ENCODE assay signal across 14 mouse cellular contexts in genomic region chr11:53662794-53663674, GRCm38 (mm10). TPM values are rescaled to one million over a fixed set of nuclear protein-coding genes. Genes with fewer than 3 reads are reported as not detected.
DNase-seq lines count a peak whose midpoint lies in the region; ATAC-seq and TF ChIP-seq lines count a peak whose summit lies in the region.
"Had no signal": no experiment of that assay in that cellular context is flagged by ENCODE, and none has a peak within 500 bp of the region (broad histone marks: within the 10 kb centered on the region; RNA-seq: fewer than 3 reads in every experiment).

No protein-coding gene starts in this region.

- 0 out of 2 replicates have a peak, but pooled peaks have one; percentile 25 for ATAC-seq in common myeloid progenitor, adult 5-6 weeks (replicated peaks; ENCODE audit: low read depth, poor library complexity, severe bottlenecking)

- peaks cover 11% of the 10 kb centered on the region for H3K79me2 ChIP-seq in CH12.LX (replicated peaks; ENCODE audit: control insufficient read depth, extremely low read depth, insufficient read depth, poor library complexity, severe bottlenecking)

- peak overlapping the region; percentile 64 for H3K9ac ChIP-seq in CH12.LX (ENCODE audit: insufficient read depth, low read depth)
- H3K9ac ChIP-seq: embryonic facial prominence, embryonic 15.5 days; lung, embryonic 14.5 days had no signal

- dilution Hi-C loops in CH12.LX (cut with MboI; ENCODE audit: extremely low pct_ligation_motif_present, extremely low pct_unique_long_range_greater_than_20kb, low sequenced_read_pairs): no loop called here

- peak overlapping the region; percentile 5; the same call in 1 of the 2 replicates for H3K27ac ChIP-seq in heart, embryonic 10.5 days
- H3K27ac ChIP-seq in CH12.LX (ENCODE audit: insufficient read depth, low read depth): peak overlapping the region; percentile 94
- H3K27ac ChIP-seq: embryonic facial prominence, embryonic 15.5 days had no signal

- peak; percentile 80 for TF ChIP-seq EP300 in CH12.LX (IDR thresholded peaks at IDR 0.05; ENCODE audit: low read length)

- TF ChIP-seq CTCF in CH12.LX (conservative IDR thresholded peaks at IDR 0.05 in 1 of 2, IDR thresholded peaks at IDR 0.05 in 1 of 2; ENCODE audit: low read depth in 2 of 2, low read length in 2 of 2): no peak

- peaks cover 14% of the 10 kb centered on the region for H3K4me1 ChIP-seq in heart, embryonic 10.5 days
- peaks cover 35 to 86% of the 10 kb centered on the region in 2 experiments for H3K4me1 ChIP-seq in CH12.LX (ENCODE audit: control insufficient read depth in 1 of 2, insufficient read depth in 2 of 2)
- H3K4me1 ChIP-seq in megakaryocyte, embryonic 14.5 days: peaks cover 64% of the 10 kb centered on the region
- H3K4me1 ChIP-seq: embryonic facial prominence, embryonic 15.5 days had no signal

- 52% methylated on average over 14 of the region's 14 CpGs for WGBS in heart, embryonic 10.5 days

- H3K4me2 ChIP-seq in CH12.LX (ENCODE audit: insufficient read depth, low read depth, poor library complexity, severe bottlenecking): peak overlapping the region; percentile 71
- H3K4me2 ChIP-seq: embryonic facial prominence, embryonic 15.5 days; lung, embryonic 14.5 days had no signal

- TF ChIP-seq RAD21 in CH12.LX (IDR thresholded peaks at IDR 0.05; ENCODE audit: low read depth, low read length): no peak; the same call in none of the 2 replicates

- H3K9me3 ChIP-seq in heart, embryonic 10.5 days: no peaks in the 10 kb centered on the region
- H3K9me3 ChIP-seq in CH12.LX (replicated peaks; ENCODE audit: low read length): no peaks in the 10 kb centered on the region
- no peaks in the 10 kb centered on the region for H3K9me3 ChIP-seq in megakaryocyte, embryonic 14.5 days
- H3K9me3 ChIP-seq: embryonic facial prominence, embryonic 15.5 days had no signal

- no peaks in the 10 kb centered on the region for H3K27me3 ChIP-seq in heart, embryonic 10.5 days (ENCODE audit: insufficient read depth, poor library complexity, severe bottlenecking)
- no peaks in the 10 kb centered on the region for H3K27me3 ChIP-seq in CH12.LX (replicated peaks)
- no peaks in the 10 kb centered on the region for H3K27me3 ChIP-seq in megakaryocyte, embryonic 14.5 days (replicated peaks)
- H3K27me3 ChIP-seq: embryonic facial prominence, embryonic 15.5 days had no signal

- no peak for DNase-seq in heart, embryonic 10.5 days (ENCODE audit: low spot score)
- DNase-seq in heart, postnatal 4 days: no peak
- peak; percentile 88 for DNase-seq in CH12.LX (ENCODE audit: extremely low read depth)
- no peak for DNase-seq in embryo, embryonic 11 days
- no peak for DNase-seq in ovary, adult 18-20 months (ENCODE audit: low spot score)
- DNase-seq in gastrocnemius, postnatal 4 days (ENCODE audit: low spot score in 2 of 2): no peak
- DNase-seq: adrenal gland, postnatal 14 days; lung, embryonic 14.5 days; thymus, postnatal 14 days had no signal

- in situ Hi-C loops in CH12.LX (cut with MboI; ENCODE audit: low pct_ligation_motif_present, low pct_unique_long_range_greater_than_20kb, low sequenced_read_pairs): no loop called here

- peak; percentile 47 for TF ChIP-seq POLR2A in CH12.LX (IDR thresholded peaks at IDR 0.05; ENCODE audit: low read depth, low read length)

- H3K4me3 ChIP-seq in heart, embryonic 10.5 days: no peak overlapping the region
- no peak overlapping the region for H3K4me3 ChIP-seq in CH12.LX (replicated peaks in 1 of 3; ENCODE audit: low read depth in 2 of 3, low read length in 2 of 3, poor library complexity in 1 of 3)
- peak overlapping the region; percentile 84 for H3K4me3 ChIP-seq in megakaryocyte, embryonic 14.5 days (replicated peaks)
- H3K4me3 ChIP-seq: embryonic facial prominence, embryonic 15.5 days had no signal

- peaks cover 28% of the 10 kb centered on the region for H3K36me3 ChIP-seq in heart, embryonic 10.5 days
- peaks cover 36 to 65% of the 10 kb centered on the region in 2 experiments for H3K36me3 ChIP-seq in CH12.LX (replicated peaks in 1 of 2; ENCODE audit: control insufficient read depth in 1 of 2, insufficient read depth in 1 of 2, low read length in 1 of 2)
- peaks cover 63% of the 10 kb centered on the region for H3K36me3 ChIP-seq in megakaryocyte, embryonic 14.5 days (replicated peaks; ENCODE audit: low read length)

TF ChIP-seq in CH12.LX, 34 proteins besides CTCF, POLR2A, EP300 and RAD21 (continues in another document):
- TF ChIP-seq USF1 (IDR thresholded peaks at IDR 0.05; ENCODE audit: low read depth, low read length) (no peak), MAFK (IDR thresholded peaks at IDR 0.05; ENCODE audit: insufficient replicate concordance, low read length) (peak; percentile 66; the same call in 1 of the 2 replicates), JUND (conservative IDR thresholded peaks at IDR 0.05; ENCODE audit: low read depth, low read length) (0 out of 2 replicates have a peak, but pooled peaks have one; percentile 58), RCOR1 (conservative IDR thresholded peaks at IDR 0.05; ENCODE audit: low read depth, low read length) (peak; percentile 62; the same call in 1 of the 2 replicates), ZMIZ1 (IDR thresholded peaks at IDR 0.05; ENCODE audit: low read depth, low read length) (no peak; the same call in none of the 2 replicates), ZKSCAN1 (IDR thresholded peaks at IDR 0.05; ENCODE audit: borderline replicate concordance, low read depth, low read length) (no peak), E2F4 (IDR thresholded peaks at IDR 0.05; ENCODE audit: insufficient replicate concordance, low read depth, low read length) (peak; percentile 80; the same call in 1 of the 2 replicates), MEF2A (IDR thresholded peaks at IDR 0.05; ENCODE audit: borderline replicate concordance, low read depth, low read length) (peak; percentile 99), CHD2 (IDR thresholded peaks at IDR 0.05; ENCODE audit: low read length) (no peak), POLR2AphosphoS2 (IDR thresholded peaks at IDR 0.05; ENCODE audit: low read depth, low read length) (no peak), KAT2A (IDR thresholded peaks at IDR 0.05; ENCODE audit: insufficient replicate concordance, low read length) (0 out of 2 replicates have a peak, but pooled peaks have one; percentile 49), HCFC1 (IDR thresholded peaks at IDR 0.05; ENCODE audit: low read depth, low read length) (peak; percentile 49; the same call in 1 of the 2 replicates), SIN3A (IDR thresholded peaks at IDR 0.05; ENCODE audit: low read length) (peak; percentile 95), MYC (IDR thresholded peaks at IDR 0.05; ENCODE audit: low read depth, low read length) (peak; percentile 91), ZNF384 (IDR thresholded peaks at IDR 0.05; ENCODE audit: low read depth, low read length) (peak; percentile 88), TBP (conservative IDR thresholded peaks at IDR 0.05; ENCODE audit: low read depth, low read length) (peak; percentile 68), PAX5 (IDR thresholded peaks at IDR 0.05; ENCODE audit: low read length) (no peak), NRF1 (IDR thresholded peaks at IDR 0.05; ENCODE audit: low read depth, low read length) (peak; percentile 54; the same call in 1 of the 2 replicates), ETS1 (conservative IDR thresholded peaks at IDR 0.05; ENCODE audit: low read depth, low read length) (peak; percentile 91), JUN (IDR thresholded peaks at IDR 0.05; ENCODE audit: insufficient read depth, low read depth, low read length) (peak; percentile 51; the same call in 1 of the 2 replicates), GABPA (IDR thresholded peaks at IDR 0.05; ENCODE audit: insufficient replicate concordance, low read depth, low read length) (no peak), MAX (IDR thresholded peaks at IDR 0.05; ENCODE audit: low read length) (peak; percentile 84)

RNA-seq across cellular contexts. Expression of gene Il13, which starts 28.5 kb away (rescaled TPM):
- not detected in 2 replicates for polyA plus RNA-seq in heart, embryonic 10.5 days (2016; fragmentation: Nextera tagmentation; extraction: Ambion mirVana)
- not detected for total RNA-seq in heart, postnatal 4 days (2021)
- 1.8 and 2.8 TPM in 2 replicates for total RNA-seq in CH12.LX (2012; rRNA removed)
- total RNA-seq in CH12.LX (2014; rRNA removed): 3.4 and 4.8 TPM in 2 replicates
- polyA plus RNA-seq in CH12.LX (2012; ENCODE audit: insufficient read length, low read depth): 2.8 and 3.6 TPM in 2 replicates
- 2.1 TPM in 1 of 2 replicates, not detected in the other for total RNA-seq in common myeloid progenitor, adult 5-6 weeks (2017)
- 0.17 TPM in 1 of 2 replicates, not detected in the other for polyA plus RNA-seq in megakaryocyte, embryonic 14.5 days (2012; ENCODE audit: insufficient read depth, low replicate concordance)
- total RNA-seq in gastrocnemius, postnatal 4 days (2021): not detected
- total RNA-seq: adrenal gland, postnatal 14 days; ES-E14 had no signal
- polyA plus RNA-seq: embryonic facial prominence, embryonic 15.5 days; lung, embryonic 14.5 days had no signal

RNA-seq across cellular contexts. Expression of gene Rad50, which starts 44.1 kb away (rescaled TPM):
- 22.0 and 26.5 TPM in 2 replicates for polyA plus RNA-seq in heart, embryonic 10.5 days (2016; fragmentation: Nextera tagmentation; extraction: Ambion mirVana)
- total RNA-seq in heart, postnatal 4 days (2021): 10 to 100 TPM; 13.0 to 13.5 TPM
- total RNA-seq in CH12.LX (2012; rRNA removed): 45.3 and 48.2 TPM in 2 replicates
- 36.0 and 39.6 TPM in 2 replicates for total RNA-seq in CH12.LX (2014; rRNA removed)
- 53.6 and 55.2 TPM in 2 replicates for polyA plus RNA-seq in CH12.LX (2012; ENCODE audit: insufficient read length, low read depth)
- total RNA-seq in common myeloid progenitor, adult 5-6 weeks (2017): 110 and 112 TPM in 2 replicates
- polyA plus RNA-seq in megakaryocyte, embryonic 14.5 days (2012; ENCODE audit: insufficient read depth, low replicate concordance): 2.9 and 3.2 TPM in 2 replicates
- total RNA-seq in gastrocnemius, postnatal 4 days (2021): 10 to 100 TPM; 13.0 to 15.6 TPM

RNA-seq across cellular contexts. Expression of gene Il4, which starts 44.6 kb away (rescaled TPM):
- 0.39 and 0.72 TPM in 2 replicates for polyA plus RNA-seq in heart, embryonic 10.5 days (2016; fragmentation: Nextera tagmentation; extraction: Ambion mirVana)
- total RNA-seq in heart, postnatal 4 days (2021): not detected
- total RNA-seq in CH12.LX (2012; rRNA removed): 26.3 and 35.6 TPM in 2 replicates
- 75.5 and 83.1 TPM in 2 replicates for total RNA-seq in CH12.LX (2014; rRNA removed)
- polyA plus RNA-seq in CH12.LX (2012; ENCODE audit: insufficient read length, low read depth): 19.5 and 24.5 TPM in 2 replicates
- 0.73 TPM in 1 of 2 replicates, not detected in the other for total RNA-seq in common myeloid progenitor, adult 5-6 weeks (2017)
- not detected in 2 replicates for polyA plus RNA-seq in megakaryocyte, embryonic 14.5 days (2012; ENCODE audit: insufficient read depth, low replicate concordance)
- under 1 TPM in 1 of 2 experiments, not detected in 1; 0.65 TPM for total RNA-seq in gastrocnemius, postnatal 4 days (2021)
- total RNA-seq: adrenal gland, postnatal 14 days; ES-E14 had no signal
- polyA plus RNA-seq: gonadal fat pad, adult 2 months had no signal

RNA-seq across cellular contexts. Expression of gene Il5, which starts 57.6 kb away (rescaled TPM):
- polyA plus RNA-seq in heart, embryonic 10.5 days (2016; fragmentation: Nextera tagmentation; extraction: Ambion mirVana): not detected in 2 replicates
- total RNA-seq in heart, postnatal 4 days (2021): not detected
- total RNA-seq in CH12.LX (2012; rRNA removed): not detected in 2 replicates
- total RNA-seq in CH12.LX (2014; rRNA removed): not detected in 2 replicates
- not detected in 2 replicates for polyA plus RNA-seq in CH12.LX (2012; ENCODE audit: insufficient read length, low read depth)
- not detected in 2 replicates for total RNA-seq in common myeloid progenitor, adult 5-6 weeks (2017)
- polyA plus RNA-seq in megakaryocyte, embryonic 14.5 days (2012; ENCODE audit: insufficient read depth, low replicate concordance): not detected in 2 replicates
- total RNA-seq in gastrocnemius, postnatal 4 days (2021): not detected
- total RNA-seq: adrenal gland, postnatal 14 days; ES-E14 had no signal
- polyA plus RNA-seq: embryonic facial prominence, embryonic 15.5 days; gonadal fat pad, adult 2 months; lung, embryonic 14.5 days had no signal

Comparison
In these comparisons a context has a peak if more than half of its experiments do, and no peak if none do; other contexts are left out.
1. RNA of gene Il4, which starts 44.6 kb away (total RNA-seq): 26.3 to 83.1 TPM in CH12.LX; 0.73 TPM in common myeloid progenitor, adult 5-6 weeks, 0.65 TPM in gastrocnemius, postnatal 4 days and not detected in heart, postnatal 4 days; every median in the first group is over 10 times any median in the second.